Mouse (Mus musculus) kidney, adult 2 months (tissue): ENCODE data around the gene Bckdha. TPM values are rescaled to one million over a fixed set of nuclear protein-coding genes. Genes with fewer than 3 reads are reported as not detected.
A peak's percentile ranks its signal among the peaks of the same experiment; 100 is the strongest.

ENCODE experiments used
- DNase-seq: peaks from one replicate; pipeline ENCODE4 v3.0.0; 2021
- H3K27ac ChIP-seq: fragments of 200-500 bp; 2 replicates; pipeline ENCODE4 v1.5.1; 2012; ENCODE audit warnings: low read depth, low read length, control low read depth, inconsistent platforms; ENCODE audit not compliant: insufficient read depth
- H3K27me3 ChIP-seq: fragments of 200-500 bp; replicated peaks from 2 replicates; pipeline ENCODE4 v1.6.1; 2012; ENCODE audit warnings: mild to moderate bottlenecking, moderate library complexity, low read length, inconsistent platforms; ENCODE audit not compliant: control insufficient read depth, insufficient read depth
- H3K36me3 ChIP-seq: fragments of 200-500 bp; 2 replicates; pipeline ENCODE4 v1.6.1; 2012; ENCODE audit warnings: mild to moderate bottlenecking, moderate library complexity, low read length, inconsistent platforms; ENCODE audit not compliant: control insufficient read depth, insufficient read depth
- H3K4me1 ChIP-seq: fragments of 200-500 bp; 2 replicates; pipeline ENCODE4 v1.6.1; 2011; ENCODE audit warnings: low read length; ENCODE audit not compliant: control insufficient read depth, insufficient read depth
- H3K4me3 ChIP-seq: fragments of 200-500 bp; 2 replicates; pipeline ENCODE4 v1.5.1; 2011; ENCODE audit warnings: mild to moderate bottlenecking, low read depth, low read length, control low read depth; ENCODE audit not compliant: insufficient read depth
- CTCF ChIP-seq: fragments of 200-500 bp; conservative IDR thresholded peaks from 2 replicates; pipeline ENCODE4 v1.5.1; 2011; ENCODE audit warnings: low read depth, mild to moderate bottlenecking, control low read depth, low read length, moderate library complexity, mixed read lengths; ENCODE audit not compliant: insufficient read depth, insufficient read length
- POLR2A ChIP-seq: fragments of 200-500 bp; IDR thresholded peaks from one replicate; pipeline ENCODE4 v1.6.1; 2011; ENCODE audit warnings: low read depth, low read length, control low read depth
- WGBS: fragments of 180-500 bp; shearing (Covaris S2); methylation state at CpG from one replicate; pipeline ENCODE4 v1.1.7; 2018; 5-methylcytosine and 5-hydroxymethylcytosine counted together
- polyA plus RNA-seq: library from polyadenylated mRNA; depleted of rRNA; stranded (reverse); fragments of >200 nt; gene quantifications from 2 replicates; pipeline ENCODE4 v1.2.3, GENCODE M21; 2012

Gene Bckdha
- polyA plus RNA-seq, 1 experiment: 675 TPM

DNA sequence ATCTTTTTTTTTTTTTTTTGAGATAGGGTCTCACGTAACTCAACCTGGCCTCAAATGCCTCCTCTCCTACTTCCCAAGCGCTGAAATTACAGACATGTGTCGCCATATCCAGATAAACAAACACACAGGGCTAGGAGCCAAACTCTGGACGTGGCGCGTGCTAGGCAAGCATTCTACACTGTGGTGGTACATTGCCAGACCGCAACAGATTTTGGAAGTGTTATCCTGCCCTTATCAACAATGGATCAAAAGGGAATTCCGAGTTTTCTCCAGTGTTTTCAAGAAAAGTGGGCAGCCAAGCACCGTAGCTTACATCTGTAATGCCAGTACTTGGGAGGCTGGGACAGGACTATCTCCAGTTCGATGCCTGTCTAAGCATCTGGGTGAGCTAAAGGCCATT lies 996 bp downstream of the Bckdha start:
- TF ChIP-seq CTCF: no peak
- no peak for TF ChIP-seq POLR2A
- Histone ChIP-seq H3K36me3 (no peaks in the 10 kb centered on the region), H3K27ac (peak overlapping the region; percentile 98; the same call in 1 of the 2 replicates), H3K4me3 (peak overlapping the region; percentile 53), H3K4me1 (peaks cover 21% of the 10 kb centered on the region; the same call in 1 of the 2 replicates), H3K27me3 (no peaks in the 10 kb centered on the region)
- DNase-seq: peak; percentile 49
- 19% methylated on average over 10 of the region's 10 CpGs for WGBS

DNA sequence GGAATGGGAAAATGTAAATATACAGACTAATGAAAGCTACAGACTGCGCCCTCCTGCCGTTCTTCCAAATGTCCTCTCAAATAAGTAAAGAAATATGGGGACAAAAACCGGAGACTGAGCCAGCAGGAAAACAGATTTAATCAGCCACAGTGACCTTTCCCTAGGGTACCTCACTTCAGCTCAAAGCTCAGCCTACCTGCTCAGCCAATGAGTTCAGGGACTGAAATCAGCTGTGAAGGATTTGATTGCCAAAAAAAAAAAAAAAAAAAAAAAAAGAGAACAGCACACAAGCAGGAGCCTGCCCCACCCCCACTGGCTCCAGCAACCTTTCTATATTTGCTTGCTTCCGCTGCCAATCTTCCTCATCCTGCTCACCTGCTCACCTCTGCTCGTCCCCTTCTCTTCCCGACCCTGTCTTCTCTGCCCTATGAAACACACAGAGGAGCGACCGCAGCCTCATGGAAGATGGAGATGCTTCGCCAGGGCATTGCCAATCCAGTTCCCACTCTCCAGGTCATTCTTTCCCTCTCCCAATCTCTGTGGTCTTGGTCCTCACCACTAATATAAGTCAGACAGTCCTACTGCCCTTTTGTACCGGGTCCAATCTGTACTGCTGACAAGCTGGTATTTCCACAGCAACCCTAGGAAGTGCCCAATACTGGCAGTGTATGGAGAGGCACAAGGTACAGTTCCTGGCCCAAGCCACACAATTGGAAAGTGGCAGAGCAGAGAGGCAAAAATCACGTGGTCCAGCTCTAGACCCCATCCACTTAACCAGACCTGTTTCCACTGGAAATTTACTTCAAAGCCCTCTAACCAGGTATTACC lies 3.0 kb downstream of the Bckdha start:
- TF ChIP-seq CTCF (no peak), POLR2A (no peak)
- WGBS: 46% methylated on average over 11 of the region's 11 CpGs
- peak; percentile 82 for DNase-seq
- no peaks in the 10 kb centered on the region for H3K27me3 ChIP-seq
- H3K27ac ChIP-seq: peak overlapping the region; percentile 76
- no peaks in the 10 kb centered on the region for H3K36me3 ChIP-seq
- H3K4me1 ChIP-seq: peaks cover 21% of the 10 kb centered on the region; the same call in 1 of the 2 replicates
- peak overlapping the region; percentile 9; the same call in 1 of the 2 replicates for H3K4me3 ChIP-seq

GRCm38 (mm10) chr7:25652244-25652759 lies 6.5 kb downstream of the Bckdha start:
- Histone ChIP-seq H3K4me1 (peaks cover 25% of the 10 kb centered on the region; the same call in 1 of the 2 replicates), H3K36me3 (no peaks in the 10 kb centered on the region), H3K27me3 (no peaks in the 10 kb centered on the region), H3K27ac (no peak overlapping the region), H3K4me3 (no peak overlapping the region)
- 80% methylated on average over 12 of the region's 12 CpGs for WGBS
- TF ChIP-seq POLR2A (no peak), CTCF (no peak)
- DNase-seq: no peak

- WGBS: 74% methylated on average over 8 of the region's 8 CpGs
- Histone ChIP-seq H3K36me3 (no peaks in the 10 kb centered on the region), H3K27ac (no peak overlapping the region), H3K27me3 (no peaks in the 10 kb centered on the region), H3K4me1 (peaks cover 18% of the 10 kb centered on the region; the same call in 1 of the 2 replicates), H3K4me3 (no peak overlapping the region)
- 0 out of 2 replicates have a peak, but pooled peaks have one; percentile 27 for TF ChIP-seq CTCF
- TF ChIP-seq POLR2A: no peak
- no peak for DNase-seq
Observed at GRCm38 (mm10) chr7:25651281-25651680, 7.5 kb downstream of the Bckdha start.

DNA sequence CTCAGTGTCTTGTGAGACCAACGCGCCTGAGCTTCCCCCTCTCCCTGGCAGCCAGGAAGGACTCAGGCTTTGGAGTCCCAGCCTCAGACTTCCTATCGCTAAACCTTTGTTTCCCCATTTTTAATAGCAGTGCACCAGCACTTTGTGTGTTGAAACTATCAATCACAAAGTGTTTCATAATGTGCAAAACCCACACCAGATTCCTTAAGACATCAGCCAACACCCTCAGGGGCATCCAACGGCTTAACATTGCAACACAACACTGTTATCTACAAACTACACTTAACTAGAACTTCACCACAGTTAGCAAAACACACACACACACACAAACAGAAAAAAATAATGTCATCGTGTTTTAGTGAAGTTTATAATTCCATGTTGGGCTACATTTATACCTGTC lies 8.9 kb downstream of the Bckdha start:
- no peaks in the 10 kb centered on the region for H3K36me3 ChIP-seq
- H3K27me3 ChIP-seq: no peaks in the 10 kb centered on the region
- H3K4me3 ChIP-seq: no peak overlapping the region
- H3K27ac ChIP-seq: no peak overlapping the region
- no peak for TF ChIP-seq POLR2A
- TF ChIP-seq CTCF: no peak
- 67% methylated on average over 5 of the region's 5 CpGs for WGBS
- peaks cover 7% of the 10 kb centered on the region; the same call in 1 of the 2 replicates for H3K4me1 ChIP-seq
- DNase-seq: no peak

DNA sequence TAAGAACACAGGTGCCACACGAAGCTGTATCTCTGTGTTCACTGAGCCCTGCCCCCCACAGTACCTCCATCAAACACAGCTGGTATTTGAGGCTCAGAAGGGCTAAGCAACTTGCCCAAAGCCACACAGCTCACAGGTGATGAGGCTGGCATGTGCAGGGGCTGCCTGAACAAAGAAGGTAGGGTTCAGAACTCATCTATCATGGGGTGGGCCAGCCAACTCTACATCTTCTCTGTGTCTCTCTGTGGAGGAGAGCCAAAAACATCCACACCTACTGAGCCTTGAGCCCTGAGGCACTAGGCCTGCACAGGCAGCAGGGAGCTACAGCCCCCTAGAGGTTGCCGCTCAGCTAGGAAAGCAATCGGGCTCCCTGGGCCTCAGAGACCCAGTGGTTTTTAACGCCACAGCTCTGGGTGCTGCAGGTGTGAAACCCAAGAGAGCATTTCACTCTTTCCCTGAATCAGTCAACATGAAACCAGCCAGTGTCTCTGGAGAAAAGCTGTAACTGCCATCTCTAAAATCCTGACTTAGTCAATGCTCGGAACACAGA lies 11.1 kb downstream of the Bckdha start:
- Histone ChIP-seq H3K36me3 (no peaks in the 10 kb centered on the region), H3K27me3 (no peaks in the 10 kb centered on the region), H3K4me1 (peaks cover 4% of the 10 kb centered on the region; the same call in 1 of the 2 replicates), H3K27ac (no peak overlapping the region), H3K4me3 (no peak overlapping the region)
- peak; percentile 45; the same call in 1 of the 2 replicates for TF ChIP-seq CTCF
- TF ChIP-seq POLR2A: no peak
- no peak for DNase-seq
- 59% methylated on average over 5 of the region's 5 CpGs for WGBS

- peak; percentile 46 for DNase-seq
- Histone ChIP-seq H3K27me3 (no peaks in the 10 kb centered on the region), H3K4me3 (no peak overlapping the region), H3K36me3 (no peaks in the 10 kb centered on the region), H3K4me1 (no peaks in the 10 kb centered on the region), H3K27ac (peak overlapping the region; percentile 26; the same call in 1 of the 2 replicates)
- 34% methylated on average over 14 of the region's 14 CpGs for WGBS
- TF ChIP-seq POLR2A (no peak), CTCF (no peak)
Observed at GRCm38 (mm10) chr7:25645074-25645473, 13.7 kb downstream of the Bckdha start.
